Comparison of ENCODE assay signal across 18 mouse cellular contexts in the genomic region with DNA sequence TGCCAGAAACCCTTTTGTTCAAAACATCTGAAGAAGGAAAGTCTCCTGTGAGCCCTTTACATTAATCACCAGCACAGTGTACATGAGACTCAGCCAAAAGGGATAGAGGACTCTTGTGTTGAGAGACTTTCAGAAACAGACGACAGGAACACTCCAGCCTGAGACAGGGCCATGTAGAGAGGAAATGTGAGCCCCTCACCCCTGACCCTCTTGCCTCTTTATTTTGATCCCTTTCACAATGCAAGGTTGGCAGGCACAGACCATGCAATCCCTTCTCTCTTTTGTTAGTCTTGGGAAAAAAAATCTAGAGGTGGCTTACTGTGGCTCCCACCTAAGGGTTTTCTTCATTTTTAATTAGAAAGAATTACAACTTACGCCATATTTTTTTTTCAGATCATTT.
DNase-seq lines count a peak whose midpoint lies in the region; ATAC-seq and TF ChIP-seq lines count a peak whose summit lies in the region.
"Had no signal": no experiment of that assay in that cellular context is flagged by ENCODE, and none has a peak within 500 bp of the region (broad histone marks: within the 10 kb centered on the region; RNA-seq: fewer than 3 reads in every experiment).

No protein-coding gene starts in this region.

- no peak overlapping the region for H3K4me3 ChIP-seq in kidney, embryonic 14.5 days (ENCODE audit: low read length)
- H3K4me3 ChIP-seq: heart, embryonic 15.5 days; limb, embryonic 15.5 days had no signal

- no peak overlapping the region for H3K27ac ChIP-seq in kidney, embryonic 14.5 days (ENCODE audit: low read depth, low read length)
- H3K27ac ChIP-seq: heart, embryonic 15.5 days; limb, embryonic 15.5 days had no signal

- TF ChIP-seq POLR2A in brain, embryonic 14.5 days (IDR thresholded peaks at IDR 0.05; ENCODE audit: borderline replicate concordance, extremely low read depth, insufficient read depth, insufficient read length, poor library complexity, severe bottlenecking) = no peak

- H3K27me3 ChIP-seq in kidney, embryonic 14.5 days (ENCODE audit: control insufficient read depth, insufficient read depth, low read length) = no peaks in the 10 kb centered on the region
- H3K27me3 ChIP-seq: heart, embryonic 15.5 days; limb, embryonic 15.5 days; Patski had no signal

- H3K9ac ChIP-seq in kidney, embryonic 14.5 days (ENCODE audit: low read depth, low read length) = no peak overlapping the region
- H3K9ac ChIP-seq: heart, embryonic 15.5 days; limb, embryonic 15.5 days had no signal

- no peak overlapping the region for H3K4me2 ChIP-seq in kidney, embryonic 14.5 days (replicated peaks; ENCODE audit: low read depth, low read length)
- H3K4me2 ChIP-seq: heart, embryonic 15.5 days; limb, embryonic 15.5 days had no signal

- H3K36me3 ChIP-seq in kidney, embryonic 14.5 days (ENCODE audit: control insufficient read depth, insufficient read depth, low read length) = no peaks in the 10 kb centered on the region
- H3K36me3 ChIP-seq: heart, embryonic 15.5 days; limb, embryonic 15.5 days had no signal

- H3K4me1 ChIP-seq in kidney, embryonic 14.5 days (ENCODE audit: control insufficient read depth, insufficient read depth, low read length) = no peaks in the 10 kb centered on the region
- H3K4me1 ChIP-seq: heart, embryonic 15.5 days; limb, embryonic 15.5 days had no signal

- H3K9me3 ChIP-seq in kidney, embryonic 14.5 days (ENCODE audit: control insufficient read depth, low read length) = no peaks in the 10 kb centered on the region
- H3K9me3 ChIP-seq: heart, embryonic 15.5 days; limb, embryonic 15.5 days had no signal

- TF ChIP-seq CTCF in brain, embryonic 14.5 days (IDR thresholded peaks at IDR 0.05; ENCODE audit: borderline replicate concordance, extremely low read depth, insufficient read depth, insufficient read length) = no peak

- 22% methylated on average over 2 of the region's 2 CpGs for WGBS in kidney, embryonic 14.5 days

- no peak for DNase-seq in kidney, postnatal 25 days
- DNase-seq in brain, embryonic 14.5 days (ENCODE audit: low read depth) = peak; percentile 68
- DNase-seq in embryo, embryonic 11 days = peak; percentile 69
- DNase-seq in forelimb bud, embryonic 11.5 days (ENCODE audit: low read depth, low spot score) = peak; percentile 10
- DNase-seq in B cell, adult 2 months = no peak
- no peak for DNase-seq in urinary bladder, postnatal 36 days (ENCODE audit: low spot score in 2 of 2)
- DNase-seq: adrenal gland, postnatal 25 days; cerebellum, adult 2 months; kidney, postnatal 4 days; lung, postnatal 10 days; retina, postnatal 1 day; right cerebral cortex, postnatal 4 days; thymus, postnatal 4 days had no signal

- peak; percentile 98 for ATAC-seq in kidney, embryonic 14.5 days (ENCODE audit: low FRiP score, low TSS enrichment)
- ATAC-seq: activated CD4-positive, CD25-positive, alpha-beta regulatory T cell, adult 4 months; Patski had no signal

Comparison
In these comparisons a context has a peak if more than half of its experiments do, and no peak if none do; other contexts are left out.
1. DNase-seq: peak in brain, embryonic 14.5 days (single experiment), embryo, embryonic 11 days (single experiment) and forelimb bud, embryonic 11.5 days (single experiment); none in kidney, postnatal 25 days (0 of 2), B cell, adult 2 months (0 of 2) and urinary bladder, postnatal 36 days (0 of 2).